Mouse (Mus musculus) MEL (cell line): ENCODE measurements around the gene Il4i1.

Experiments
- CHD1 ChIP-seq: IDR thresholded peaks from 2 replicates; pipeline ENCODE4 v1.6.1; 2012; ENCODE audit warnings: low read depth, mild to moderate bottlenecking, inconsistent platforms, low read length, improper control_type of control experiment
- CTCF ChIP-seq, 3 experiments: IDR thresholded peaks in 2 of 3; conservative IDR thresholded peaks in 1 of 3; 2 replicates each; pipeline ENCODE4 v1.5.1; 2011 to 2012; ENCODE audit warnings: low read length in 3 of 3, low read depth in 2 of 3, mild to moderate bottlenecking in 2 of 3, improper control_type of control experiment in 1 of 3, inconsistent platforms in 1 of 3, mixed read lengths in 1 of 3, moderate library complexity in 1 of 3; ENCODE audit not compliant: control insufficient read depth in 1 of 3, insufficient read depth in 1 of 3, poor library complexity in 1 of 3, severe bottlenecking in 1 of 3
- TAL1 ChIP-seq: IDR thresholded peaks from 2 replicates; pipeline ENCODE4 v1.6.1; 2012; ENCODE audit warnings: mild to moderate bottlenecking, inconsistent platforms, low read length, moderate library complexity, mixed read lengths
- ZMIZ1 ChIP-seq: IDR thresholded peaks from 2 replicates; pipeline ENCODE4 v1.6.1; 2012; ENCODE audit warnings: low read depth, mild to moderate bottlenecking, inconsistent platforms, low read length, improper control_type of control experiment, moderate library complexity

DNA sequence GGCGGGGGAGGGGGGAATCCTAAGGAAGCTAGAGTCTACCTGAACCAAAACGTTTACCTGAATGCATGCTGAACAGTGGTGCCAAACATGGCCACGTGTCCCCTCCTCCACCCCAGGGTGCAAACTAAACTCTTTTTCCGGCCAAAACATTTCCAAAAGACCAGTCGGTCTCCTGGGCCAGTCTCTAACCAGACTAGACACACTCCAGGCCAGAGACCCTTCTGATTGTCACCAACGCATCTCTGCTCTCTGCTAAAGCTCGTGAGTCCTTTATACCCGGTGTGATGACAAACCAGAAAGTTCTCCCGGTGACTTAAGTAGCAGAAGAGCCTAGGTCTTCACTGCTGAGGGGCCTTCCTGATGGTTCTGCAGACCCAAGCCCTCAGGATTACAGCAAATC is 51.6 kb downstream of the Il4i1 start:
- TF ChIP-seq ZMIZ1 (no peak), CTCF (IDR thresholded peaks at IDR 0.05 in 2 of 3, conservative IDR thresholded peaks at IDR 0.05 in 1 of 3; ENCODE audit: control insufficient read depth in 1 of 3, insufficient read depth in 1 of 3, low read depth in 2 of 3, low read length in 3 of 3, poor library complexity in 1 of 3, severe bottlenecking in 1 of 3) (no peak), CHD1 (no peak), TAL1 (no peak)
